Mouse (Mus musculus) left cerebral cortex, postnatal 10 days (tissue): Measurements from ENCODE around the gene Bace1. TPM values are rescaled to one million over a fixed set of nuclear protein-coding genes. Genes with fewer than 3 reads are reported as not detected.
"Not testable (repeated sequence)": the region's sequence is repeated elsewhere in the genome, so short reads cannot be mapped to it uniquely, and the experiment has no call there.

Experiments used
- DNase-seq, 2 experiments: peaks; one replicate each; pipeline ENCODE4 v3.0.0; 2021 to 2022; ENCODE audit warnings: low spot score in 2 of 2, mixed read lengths in 1 of 2; ENCODE audit errors: extremely low spot score in 1 of 2
- intact Hi-C: fragments of 180-260 bp; cut with DNase I; formaldehyde crosslinking; loops from one replicate; pipeline ENCODE4 v1.15.1; 2025
- total RNA-seq, 2 experiments: library from RNA; stranded (reverse); gene quantifications; 2 replicates each; pipeline ENCODE4 v1.2.3; 2021

Gene Bace1
- total RNA-seq, 2 experiments from 2014 or later, result 111 to 114 TPM

DNA sequence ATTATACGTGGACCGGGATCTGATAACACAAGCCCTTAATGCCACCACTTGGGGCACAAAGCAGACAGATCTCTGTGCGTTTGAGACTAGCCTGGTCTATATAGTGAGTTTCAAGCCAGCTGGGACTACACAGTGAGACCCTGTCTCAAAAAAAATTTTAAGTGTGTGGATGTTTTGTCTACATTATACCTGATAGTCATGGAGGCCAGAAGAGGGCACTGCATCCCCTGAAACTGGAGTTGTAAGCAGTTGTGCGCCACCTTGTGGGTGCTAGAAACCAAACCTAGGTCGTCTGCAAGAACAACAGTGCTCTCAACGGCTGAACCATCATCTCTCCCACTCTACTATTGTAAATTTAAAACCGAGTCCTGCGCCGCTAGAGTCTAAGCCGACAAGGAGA is 9.3 kb upstream of the Bace1 start:
- peak; percentile 74 to 81 for DNase-seq
- intact Hi-C loops, result no loop called here

DNA sequence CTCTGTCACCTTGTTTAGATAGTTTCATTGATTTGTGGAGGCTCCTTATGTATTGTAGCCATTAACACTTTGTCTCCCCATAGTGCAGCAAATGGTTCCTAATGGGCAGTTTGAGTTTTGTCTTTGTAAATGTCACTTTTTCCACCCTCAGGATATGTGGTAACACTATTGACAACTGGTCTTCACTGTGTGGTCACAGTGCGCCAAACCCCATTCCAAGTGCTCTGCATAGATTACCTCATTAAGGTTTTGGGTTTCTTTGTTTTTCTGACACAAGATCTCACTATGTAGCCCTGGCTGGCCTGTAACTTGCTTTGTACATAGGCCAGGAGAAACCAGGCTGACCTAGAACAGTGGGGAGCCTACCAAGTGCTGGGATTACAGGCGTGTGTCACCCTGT is 5.5 kb upstream of the Bace1 start:
- DNase-seq, result no peak
- intact Hi-C loops, result loop anchor here (10.0 kb wide), 1 partner anchor 418 kb away; no protein-coding TSS in a partner anchor

GRCm38 (mm10) chr9:45833461-45833860 is 4.9 kb upstream of the Bace1 start:
- intact Hi-C loops, result loop anchor here (10.0 kb wide), 1 partner anchor 419 kb away; no protein-coding TSS in a partner anchor

GRCm38 (mm10) chr9:45838069-45838433 is 329 bp upstream of the Bace1 start:
- intact Hi-C loops, result loop anchor here (10.0 kb wide), 1 partner anchor 423 kb away; no protein-coding TSS in a partner anchor

More at GRCm38 (mm10) chr9:45833461-45833860, 4.9 kb upstream of the Bace1 start:
- DNase-seq, result no peak

DNA sequence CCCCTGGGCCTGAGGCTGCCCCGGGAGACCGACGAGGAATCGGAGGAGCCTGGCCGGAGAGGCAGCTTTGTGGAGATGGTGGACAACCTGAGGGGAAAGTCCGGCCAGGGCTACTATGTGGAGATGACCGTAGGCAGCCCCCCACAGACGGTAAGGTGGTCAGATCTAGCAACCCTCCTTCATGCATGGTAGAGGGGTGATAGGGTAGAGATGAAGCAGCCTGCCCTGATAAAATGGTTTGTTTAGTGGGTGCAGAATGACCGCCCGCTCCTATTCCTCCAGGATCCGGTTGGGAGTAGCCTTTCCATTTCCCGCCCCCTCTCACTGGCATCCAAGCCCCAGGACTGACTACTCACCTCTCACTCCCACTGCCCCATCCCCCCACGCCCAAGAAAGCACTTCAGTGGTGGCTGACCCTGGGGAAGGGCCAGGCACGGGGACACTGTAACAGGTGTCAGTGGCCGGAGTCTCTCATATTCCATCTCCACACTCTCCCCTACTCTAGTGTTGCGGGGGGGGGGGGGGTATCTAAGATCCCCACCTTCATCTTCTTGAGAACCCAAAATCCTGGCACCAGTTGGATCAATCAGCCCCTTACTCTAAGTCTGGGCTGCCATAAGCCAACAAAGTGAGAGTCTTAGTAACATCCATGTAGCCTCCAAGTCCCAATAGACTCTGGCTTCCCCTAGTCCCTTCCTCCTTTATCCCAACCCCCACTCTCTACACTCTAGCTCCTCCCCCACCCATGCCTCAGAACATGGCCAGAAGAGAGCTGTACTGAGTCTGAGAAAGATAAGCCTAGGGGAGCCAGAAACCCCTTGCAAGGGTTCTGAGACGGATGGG is 980 bp downstream of the Bace1 start:
- intact Hi-C loops, result loop anchor here (10.0 kb wide), 1 partner anchor 425 kb away; no protein-coding TSS in a partner anchor
- DNase-seq, result peak in 1 of 2 experiments; percentile 59

More at GRCm38 (mm10) chr9:45838069-45838433, 329 bp upstream of the Bace1 start:
- DNase-seq, result no peak

- intact Hi-C loops, result loop anchor here (10.0 kb wide), 1 partner anchor 425 kb away; no protein-coding TSS in a partner anchor
- DNase-seq, result no peak
Observed at GRCm38 (mm10) chr9:45839982-45840300, 1.6 kb downstream of the Bace1 start.

DNA sequence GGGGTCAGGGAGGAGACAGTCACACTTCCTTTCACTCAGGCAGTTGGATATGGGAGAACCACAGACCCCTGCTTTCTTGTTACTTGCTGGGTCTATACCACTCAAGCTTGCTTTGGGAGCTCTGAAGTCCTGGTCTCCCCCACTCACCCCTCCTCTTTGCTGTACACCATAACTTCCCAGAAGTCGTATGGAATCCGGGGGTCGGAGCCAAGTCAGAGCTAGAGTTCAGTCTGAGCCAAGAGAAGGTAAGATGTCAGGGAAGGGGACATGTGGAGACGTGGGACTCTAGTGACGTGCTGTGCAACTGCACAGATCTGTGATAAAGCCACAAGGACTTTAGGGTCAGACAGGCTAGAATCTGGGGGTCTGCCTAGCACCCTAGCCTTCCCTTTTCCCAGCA is 2.0 kb downstream of the Bace1 start:
- intact Hi-C loops, result no loop called here
- DNase-seq, result no peak

DNA sequence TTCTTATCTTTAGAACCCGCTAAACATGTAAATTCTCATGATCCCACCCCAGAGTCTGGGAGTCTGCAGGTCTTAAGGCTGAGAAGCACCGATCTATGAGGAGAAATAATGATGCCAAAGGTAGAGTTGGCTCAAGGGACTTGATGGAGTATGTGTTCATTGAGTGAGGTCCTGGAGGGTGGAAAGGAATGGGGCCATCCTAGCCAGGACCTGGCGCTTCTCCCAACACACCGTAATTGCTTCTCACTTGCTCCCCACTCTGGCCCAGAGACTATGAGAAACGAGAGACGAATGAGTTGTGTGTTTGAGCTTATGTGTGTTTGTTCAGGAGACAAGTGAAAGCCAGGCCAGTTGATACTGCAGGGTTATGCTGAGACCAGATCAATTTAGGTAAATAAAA is 3.1 kb downstream of the Bace1 start:
- DNase-seq, result no peak
- intact Hi-C loops, result no loop called here

GRCm38 (mm10) chr9:45843007-45843406 is 4.6 kb downstream of the Bace1 start:
- DNase-seq, result no peak
- intact Hi-C loops, result no loop called here

DNA sequence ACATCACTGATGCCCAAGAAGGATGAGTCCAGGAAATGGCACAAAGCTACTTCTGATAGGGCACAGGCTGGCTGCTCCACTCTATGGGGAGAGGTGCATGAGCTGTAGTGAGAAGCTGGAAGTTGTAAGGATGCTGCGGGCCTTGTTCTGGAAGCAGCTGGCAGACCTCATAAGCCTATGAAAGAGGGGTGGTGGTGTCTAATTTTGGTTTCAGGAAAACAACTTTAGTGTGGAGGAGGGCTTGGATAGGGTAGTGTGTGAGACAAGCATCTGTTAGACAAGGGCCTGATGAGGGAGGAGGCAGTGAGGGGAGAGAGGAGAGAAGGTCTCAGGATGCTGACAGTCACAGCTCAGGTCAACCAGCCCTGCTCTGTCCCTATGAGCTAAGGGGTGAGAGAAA is 5.4 kb downstream of the Bace1 start:
- intact Hi-C loops, result no loop called here
- DNase-seq, result no peak

DNA sequence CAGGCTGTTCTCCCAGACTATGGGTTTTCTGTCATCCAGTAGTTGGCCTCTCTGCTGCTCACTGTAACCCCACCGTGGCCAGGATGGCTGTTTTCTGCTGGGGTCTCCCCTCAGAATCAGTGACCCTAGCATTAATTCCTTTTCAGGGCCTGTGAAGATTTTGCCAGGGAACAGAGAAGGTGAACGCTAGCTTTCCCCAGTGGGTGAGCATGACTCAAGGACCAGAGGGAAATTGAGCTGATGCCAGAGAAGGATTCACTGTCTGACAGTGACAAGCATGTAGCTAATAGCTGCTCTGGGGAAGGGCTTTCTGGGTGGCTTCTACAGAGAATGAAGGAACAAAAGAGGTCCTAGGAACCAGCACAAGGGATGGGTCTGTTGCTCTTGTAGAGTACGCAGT is 7.2 kb downstream of the Bace1 start:
- no peak for DNase-seq
- intact Hi-C loops, result no loop called here

GRCm38 (mm10) chr9:45846176-45846575 is 7.8 kb downstream of the Bace1 start:
- DNase-seq, intact Hi-C loops: not testable (repeated sequence)

GRCm38 (mm10) chr9:45846891-45847460 is 8.6 kb downstream of the Bace1 start:
- intact Hi-C loops, result no loop called here
- no peak for DNase-seq

DNA sequence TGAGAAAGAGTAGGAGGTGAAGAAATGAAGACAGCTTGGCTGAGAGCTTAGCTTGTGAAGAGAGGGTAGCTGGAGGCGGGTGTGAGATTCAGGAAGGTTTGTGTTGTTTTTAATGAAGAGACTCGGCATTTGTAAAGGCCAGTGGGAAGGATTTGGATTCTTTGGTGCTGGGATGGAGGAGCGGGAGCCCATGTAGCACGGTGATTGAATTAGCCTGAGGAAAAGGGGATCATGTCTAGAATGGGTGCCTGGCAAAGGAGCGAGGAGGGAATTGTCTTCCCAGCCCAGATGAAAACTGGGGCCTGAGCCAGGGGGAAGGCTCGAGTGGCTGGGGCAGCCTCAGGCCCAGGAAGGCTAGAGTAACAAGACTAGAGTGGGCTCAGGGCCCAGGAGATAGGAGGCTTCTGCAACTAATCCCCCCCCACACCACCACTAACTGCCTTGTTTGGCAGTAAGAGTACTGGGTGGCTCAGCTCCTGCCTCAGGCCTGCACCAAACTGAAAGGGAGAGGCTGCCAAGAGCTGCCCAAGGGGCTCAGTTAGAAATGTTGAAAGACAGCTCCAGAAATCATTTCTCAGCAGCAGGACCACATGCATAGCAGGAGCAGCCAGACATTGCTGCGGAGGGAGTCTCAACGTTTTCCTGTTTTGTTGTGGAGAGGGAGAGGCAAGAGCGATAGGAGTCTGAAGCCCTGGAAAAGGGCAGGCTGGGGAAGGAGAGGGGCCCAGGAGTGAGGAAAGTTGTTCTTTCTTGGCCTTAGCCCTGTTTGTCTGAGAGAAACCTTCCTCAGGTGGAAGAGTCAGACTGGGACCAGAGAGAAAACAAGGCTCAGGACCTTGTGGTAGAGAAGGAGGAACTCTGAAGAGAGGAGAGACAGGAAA is 11.4 kb downstream of the Bace1 start:
- peak; percentile 56 to 57 for DNase-seq
- intact Hi-C loops, result no loop called here

GRCm38 (mm10) chr9:45850528-45851155 is 12.3 kb downstream of the Bace1 start:
- intact Hi-C loops, result no loop called here
- DNase-seq, result peak in 1 of 2 experiments; percentile 47

GRCm38 (mm10) chr9:45851330-45851729 is 12.9 kb downstream of the Bace1 start:
- DNase-seq, result no peak

GRCm38 (mm10) chr9:45851776-45852175 is 13.4 kb downstream of the Bace1 start:
- intact Hi-C loops, result no loop called here

More at GRCm38 (mm10) chr9:45851330-45851729, 12.9 kb downstream of the Bace1 start:
- intact Hi-C loops, result no loop called here

GRCm38 (mm10) chr9:45853695-45854094 is 15.3 kb downstream of the Bace1 start:
- no peak for DNase-seq
- intact Hi-C loops, result no loop called here

More at GRCm38 (mm10) chr9:45851776-45852175, 13.4 kb downstream of the Bace1 start:
- DNase-seq, result no peak

- intact Hi-C loops, result no loop called here
- no peak for DNase-seq
Observed at GRCm38 (mm10) chr9:45854136-45854535, 15.8 kb downstream of the Bace1 start.
